Mouse (Mus musculus): ENCODE data around the gene Timp3.

DNA sequence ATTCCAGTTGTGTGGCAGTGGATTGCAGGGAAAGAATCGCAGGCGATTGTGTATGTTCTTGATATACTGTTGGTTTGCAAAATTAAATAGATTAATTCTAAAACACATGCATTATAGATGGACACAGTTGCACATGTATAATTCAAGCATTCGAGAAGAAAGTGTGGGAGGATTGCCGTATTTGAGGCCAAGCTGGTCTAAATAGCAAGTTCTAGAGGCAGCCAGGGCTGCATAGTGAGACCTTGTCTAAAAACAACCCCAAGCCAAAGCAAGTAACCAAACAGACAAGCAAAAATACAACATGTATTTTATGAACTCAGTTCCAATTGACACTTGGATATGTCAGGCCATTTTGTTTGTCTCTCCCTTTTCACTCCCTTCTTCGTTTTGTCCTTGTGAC is 24.6 kb upstream of the Timp3 start:
- no peak for TF ChIP-seq CTCF (IDR thresholded peaks at IDR 0.05; ENCODE audit: borderline replicate concordance, control insufficient read depth, extremely low read depth, insufficient read depth, low read length, poor library complexity)
- TF ChIP-seq POLR2A (IDR thresholded peaks at IDR 0.05; ENCODE audit: control insufficient read depth, extremely low read depth, insufficient read depth, low read length, poor library complexity): no peak

All from thymus, adult 2 months (tissue).